Mouse (Mus musculus) C2C12 (cell line): ENCODE data around the gene Tusc2. TPM values are rescaled to one million over a fixed set of nuclear protein-coding genes. Genes with fewer than 3 reads are reported as not detected.
"Not testable (repeated sequence)": the region's sequence is repeated elsewhere in the genome, so short reads cannot be mapped to it uniquely, and the experiment has no call there.

Experiments used
- H3K27me3 ChIP-seq: one replicate; pipeline ENCODE4 v1.6.1; 2011; ENCODE audit not compliant: control insufficient read depth, insufficient read depth, insufficient read length
- H3K36me3 ChIP-seq: one replicate; pipeline ENCODE4 v1.6.1; 2011; ENCODE audit not compliant: control insufficient read depth, insufficient read depth
- H3K4me3 ChIP-seq: one replicate; pipeline ENCODE4 v1.5.1; 2011; ENCODE audit warnings: mild to moderate bottlenecking, control low read depth; ENCODE audit not compliant: poor library complexity, insufficient read depth, severe bottlenecking
- H3K79me2 ChIP-seq: one replicate; pipeline ENCODE4 v1.6.1; 2011; ENCODE audit not compliant: control insufficient read depth, insufficient read depth
- H3K79me3 ChIP-seq: one replicate; pipeline ENCODE4 v1.6.1; 2011; ENCODE audit warnings: low read depth, control low read depth
- H3ac ChIP-seq: one replicate; pipeline ENCODE3; 2011; ENCODE audit warnings: low read depth; ENCODE audit not compliant: control insufficient read depth, insufficient read length
- CEBPB ChIP-seq: IDR thresholded peaks from one replicate; pipeline ENCODE4 v1.6.1; 2011; ENCODE audit warnings: low read depth, mild to moderate bottlenecking, control low read depth, moderate library complexity
- CTCF ChIP-seq: IDR thresholded peaks from one replicate; pipeline ENCODE4 v1.5.1; 2011; ENCODE audit not compliant: control insufficient read depth, insufficient read depth, insufficient read length
- FOSL1 ChIP-seq: IDR thresholded peaks from one replicate; pipeline ENCODE4 v1.8.0; 2011; ENCODE audit warnings: mild to moderate bottlenecking, low read length; ENCODE audit not compliant: poor library complexity, insufficient read depth, severe bottlenecking
- MAX ChIP-seq: IDR thresholded peaks from one replicate; pipeline ENCODE4 v1.6.1; 2011; ENCODE audit warnings: mild to moderate bottlenecking, control low read depth
- MYOD1 ChIP-seq: IDR thresholded peaks from one replicate; pipeline ENCODE4 v1.6.1; 2011; ENCODE audit warnings: low read depth; ENCODE audit not compliant: control insufficient read depth, insufficient read length
- MYOG ChIP-seq: IDR thresholded peaks from one replicate; pipeline ENCODE4 v1.6.1; 2011; ENCODE audit not compliant: control insufficient read depth, insufficient read length; ENCODE audit errors: extremely low read depth
- USF1 ChIP-seq: IDR thresholded peaks from one replicate; pipeline ENCODE4 v1.6.1; 2011; ENCODE audit warnings: low read depth, mild to moderate bottlenecking, control low read depth, moderate library complexity
- polyA plus RNA-seq: library from polyadenylated mRNA; unstranded; fragments of >200 nt; fragmentation: generic; extraction: Trizol; gene quantifications from one replicate; pipeline ENCODE4 v1.2.1, GENCODE M21; 2012; ENCODE audit warnings: missing spikeins

Tusc2 gene
- polyA plus RNA-seq, 1 experiment = 15.9 TPM

DNA sequence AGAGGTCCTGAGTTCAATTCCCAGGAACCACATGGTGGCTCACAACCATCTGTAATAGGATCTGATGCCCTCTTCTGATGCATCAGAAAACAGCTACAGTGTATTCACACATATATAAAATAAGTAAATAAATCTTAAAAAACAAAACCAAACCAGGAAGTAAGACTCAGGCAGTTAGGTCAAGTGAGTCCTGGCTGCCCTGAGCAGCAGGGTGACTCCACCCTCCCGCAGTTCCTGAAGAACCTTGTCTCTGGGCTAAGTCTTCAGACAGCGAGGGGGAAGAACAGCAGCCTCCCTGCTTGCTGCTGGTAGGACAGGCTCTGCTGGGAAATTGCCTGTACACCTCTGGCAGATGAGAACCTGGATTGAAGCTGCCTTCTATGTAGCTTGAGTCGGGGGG is 6.7 kb upstream of the Tusc2 start:
- Histone ChIP-seq H3K79me3 (peaks cover 43% of the 10 kb centered on the region), H3K79me2 (peaks cover 80% of the 10 kb centered on the region), H3K4me3 (peak overlapping the region; percentile 82), H3K27me3 (no peaks in the 10 kb centered on the region), H3ac (peak overlapping the region; percentile 53), H3K36me3 (peaks cover 51% of the 10 kb centered on the region)
- TF ChIP-seq USF1 (no peak), MYOG (no peak), FOSL1 (no peak), CEBPB (no peak), MYOD1 (no peak), MAX (no peak)

DNA sequence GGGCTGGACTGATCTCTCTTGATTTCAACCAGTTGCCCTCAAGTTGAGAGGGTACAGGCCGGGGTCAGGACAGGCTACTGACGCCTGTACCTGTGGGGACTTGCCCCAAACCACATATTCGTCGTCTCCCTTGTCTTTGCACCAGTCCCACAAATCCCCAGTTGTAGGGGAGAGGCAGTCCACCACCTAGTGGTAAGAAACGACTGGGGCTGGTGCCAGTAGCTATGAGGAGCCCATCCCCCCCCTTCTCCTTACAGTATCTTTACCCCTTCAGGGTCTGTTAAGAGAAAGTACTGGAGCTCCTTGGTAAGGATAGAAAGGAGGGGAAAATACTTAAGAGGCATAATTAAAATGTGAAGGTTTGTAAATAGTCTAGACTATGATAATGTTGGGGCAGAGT is 2.5 kb downstream of the Tusc2 start:
- not testable (repeated sequence) for H3K27me3 ChIP-seq, H3K4me3 ChIP-seq, H3ac ChIP-seq, H3K79me3 ChIP-seq
- peaks cover 25% of the 10 kb centered on the region for H3K36me3 ChIP-seq
- peaks cover 14% of the 10 kb centered on the region for H3K79me2 ChIP-seq

DNA sequence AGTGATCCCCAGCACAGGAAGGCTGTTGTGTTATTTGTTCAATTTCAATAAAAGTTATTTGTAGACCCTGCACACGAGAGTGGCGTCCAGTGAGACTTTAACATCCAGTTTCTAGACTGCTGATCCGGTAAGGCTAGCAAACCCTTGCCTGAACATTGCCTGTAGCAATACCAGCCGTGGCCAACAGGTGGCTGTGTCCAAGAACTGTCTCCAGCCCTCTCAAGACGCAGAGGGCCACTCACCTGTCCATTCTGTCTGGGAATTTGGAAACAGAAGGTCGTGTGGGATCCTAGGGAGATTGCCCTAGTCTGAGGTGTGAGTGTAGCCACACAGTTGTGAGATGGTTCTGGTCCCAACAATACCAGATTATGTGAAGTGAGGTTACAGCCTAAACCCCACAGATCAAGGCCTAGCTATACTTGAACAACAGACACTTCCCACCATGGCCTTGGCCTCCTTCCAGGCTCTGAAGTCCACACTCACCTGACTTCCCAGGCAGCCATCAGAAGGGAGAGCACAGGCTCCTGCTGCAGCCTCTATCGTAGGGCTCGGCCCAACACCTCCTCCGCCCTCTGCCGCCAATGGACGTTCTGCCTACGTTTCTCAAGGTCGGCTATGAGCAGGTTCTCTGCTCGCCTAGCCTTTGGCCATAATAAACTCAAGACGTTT is 3.1 kb downstream of the Tusc2 start:
- Histone ChIP-seq H3K36me3 (peaks cover 19% of the 10 kb centered on the region), H3K4me3 (no peak overlapping the region)
- TF ChIP-seq FOSL1 (no peak), CEBPB (no peak), USF1 (no peak), CTCF (peak; percentile 24), MYOG (no peak), MYOD1 (no peak)

DNA sequence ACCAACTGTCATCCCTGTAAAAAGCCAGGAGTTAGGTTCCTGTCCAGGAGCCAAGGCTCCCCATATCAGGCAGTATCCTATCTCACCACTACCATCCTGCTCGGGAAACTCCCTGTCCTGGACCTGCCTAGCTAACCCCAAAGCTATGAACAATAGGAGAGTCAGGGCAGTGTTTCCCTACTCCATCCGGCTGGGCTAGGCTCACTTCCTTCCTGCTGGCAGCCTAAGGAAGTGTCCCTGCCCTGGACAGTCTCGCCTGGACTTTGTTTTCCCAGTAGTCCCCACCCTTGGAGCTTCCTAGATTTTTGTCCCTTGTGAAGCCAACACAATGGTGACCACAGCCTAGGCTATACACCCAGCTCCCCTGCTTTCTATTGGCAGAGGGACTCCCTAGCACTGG is 3.8 kb downstream of the Tusc2 start:
- no peak overlapping the region for H3ac ChIP-seq
- peaks cover 26% of the 10 kb centered on the region for H3K79me2 ChIP-seq
- H3K36me3 ChIP-seq = peaks cover 13% of the 10 kb centered on the region
- H3K4me3 ChIP-seq = no peak overlapping the region
- peaks cover 11% of the 10 kb centered on the region for H3K79me3 ChIP-seq
- TF ChIP-seq MAX (no peak), USF1 (no peak), FOSL1 (no peak), MYOG (no peak), MYOD1 (no peak), CEBPB (no peak), CTCF (no peak)
- no peaks in the 10 kb centered on the region for H3K27me3 ChIP-seq

More for the DNA sequence above, 3.1 kb downstream of the Tusc2 start:
- no peak overlapping the region for H3ac ChIP-seq
- peaks cover 20% of the 10 kb centered on the region for H3K79me2 ChIP-seq
- peaks cover 10% of the 10 kb centered on the region for H3K79me3 ChIP-seq
- no peaks in the 10 kb centered on the region for H3K27me3 ChIP-seq

DNA sequence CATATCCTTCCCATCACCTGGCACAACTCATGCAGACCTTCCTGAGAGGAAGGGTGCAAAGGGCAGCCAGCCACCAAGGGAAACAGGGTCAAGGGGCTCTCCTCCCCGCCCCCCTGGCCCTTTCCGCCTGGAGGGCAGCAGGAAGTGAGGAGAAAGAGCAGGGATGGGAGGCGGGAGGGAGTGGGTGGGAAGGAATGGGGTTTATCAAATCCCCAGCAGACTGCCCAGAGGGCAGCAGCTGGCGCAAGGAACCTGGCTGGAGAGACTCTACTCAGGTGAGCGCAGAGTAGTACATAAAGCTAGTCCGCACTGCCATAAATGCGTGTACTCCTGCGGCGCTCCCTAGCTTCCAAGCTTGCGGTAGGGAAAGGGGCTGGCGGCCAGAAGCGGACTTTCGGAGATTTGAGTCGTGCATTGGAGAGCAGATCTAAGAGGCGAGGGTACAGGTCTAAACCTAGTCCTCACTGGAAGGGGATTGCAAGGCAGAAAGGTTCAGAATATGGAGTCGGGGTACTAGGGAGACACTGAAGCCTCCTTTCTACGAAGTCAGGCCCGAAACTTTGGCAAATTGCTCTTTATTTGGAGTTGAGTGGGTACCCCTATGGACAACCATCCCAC is 4.8 kb downstream of the Tusc2 start, which contains the start of gene Hyal2:
Hyal2 (plus strand) TSS at position 244 of the 618 bp plus-strand sequence.
- peaks cover 13% of the 10 kb centered on the region for H3K36me3 ChIP-seq
- H3K27me3 ChIP-seq = no peaks in the 10 kb centered on the region
- TF ChIP-seq USF1 (no peak), CTCF (no peak), FOSL1 (no peak), MYOG (no peak), MAX (no peak)
- peaks cover 26% of the 10 kb centered on the region for H3K79me2 ChIP-seq
- peak within 1 kb of the TSS; percentile 66 for H3K4me3 ChIP-seq
- peaks cover 12% of the 10 kb centered on the region for H3K79me3 ChIP-seq
- H3ac ChIP-seq = peak within 1 kb of the TSS; percentile 78

DNA sequence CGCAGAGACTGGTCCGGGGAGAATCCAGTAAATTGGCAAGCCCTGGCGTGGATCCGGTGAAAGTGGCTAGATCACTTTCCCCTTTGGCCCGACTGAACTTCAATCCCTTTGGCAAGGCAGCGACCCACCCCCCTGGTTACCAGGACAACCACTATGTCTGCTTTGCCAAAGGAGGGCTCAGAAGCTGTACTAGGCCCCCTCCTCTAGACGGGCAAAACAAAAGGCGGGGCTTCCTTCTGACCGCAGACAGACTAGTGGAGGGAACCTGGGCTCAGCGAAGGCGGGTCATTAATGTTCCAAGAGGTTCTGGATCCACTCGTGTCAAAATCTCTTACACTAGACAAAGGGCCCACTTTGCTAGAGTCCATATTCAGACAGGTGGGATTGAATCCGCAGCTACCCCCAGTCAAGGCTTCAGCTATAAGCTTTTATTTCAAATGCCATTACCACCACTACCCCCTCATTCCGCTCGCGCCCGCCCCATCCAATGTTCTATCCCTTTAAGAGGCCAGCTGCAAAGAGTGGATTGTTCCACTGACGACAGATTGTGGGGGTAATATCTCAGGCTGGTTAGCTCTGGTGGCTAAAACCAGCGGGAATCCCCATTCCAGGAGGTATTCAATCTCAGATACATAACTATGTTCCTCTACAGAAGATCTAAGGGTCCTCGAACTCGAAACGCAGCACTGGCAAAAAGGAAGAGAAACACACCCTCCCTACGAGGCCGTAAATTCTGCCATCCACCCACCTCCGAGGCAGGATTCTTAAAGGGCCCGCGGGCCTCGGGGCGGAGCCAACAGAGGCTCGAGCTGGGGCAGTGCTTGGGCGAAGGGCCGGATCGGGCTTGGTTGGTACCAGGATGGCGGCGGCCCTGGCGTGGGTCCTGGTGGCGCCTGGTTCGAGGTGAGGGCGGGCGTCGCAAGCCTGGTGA is 5.5 kb downstream of the Tusc2 start:
- H3K36me3 ChIP-seq = peaks cover 16% of the 10 kb centered on the region

More for the DNA sequence above, 5.5 kb downstream of the Tusc2 start:
- Histone ChIP-seq H3K79me2 (peaks cover 26% of the 10 kb centered on the region), H3K4me3 (peak overlapping the region; percentile 66), H3ac (peak overlapping the region; percentile 78), H3K27me3 (no peaks in the 10 kb centered on the region), H3K79me3 (peaks cover 12% of the 10 kb centered on the region)
- TF ChIP-seq MYOD1 (no peak), CEBPB (no peak), FOSL1 (no peak), USF1 (no peak), MAX (no peak), CTCF (no peak), MYOG (no peak)
